Mouse (Mus musculus) kidney, adult 9 months (tissue): ENCODE data around the gene Gm12830.

ENCODE experiments used
- DNase-seq: peaks from one replicate; pipeline ENCODE4 v3.0.0; 2022

Gm12830 gene

DNA sequence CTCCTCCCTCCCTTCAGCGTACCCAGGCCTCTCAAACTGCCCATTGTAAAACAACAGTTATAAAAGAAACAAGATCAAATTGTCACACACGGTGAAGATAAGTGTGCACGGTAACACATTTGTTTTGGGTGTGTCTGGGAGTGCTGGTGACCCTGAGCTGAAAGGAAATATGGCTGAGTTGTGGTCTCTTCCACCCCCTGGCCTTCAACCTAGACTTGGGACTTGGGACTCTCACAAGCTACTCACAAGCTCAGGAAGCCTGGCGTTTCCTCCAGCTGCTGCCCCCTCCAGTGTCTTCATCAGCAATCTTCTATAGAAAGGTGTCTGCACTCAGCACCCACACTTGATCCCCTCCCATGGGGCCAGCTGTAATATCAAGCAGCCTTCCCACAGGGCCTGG, 24.1 kb downstream of the Gm12830 start:
- no peak for DNase-seq

DNA sequence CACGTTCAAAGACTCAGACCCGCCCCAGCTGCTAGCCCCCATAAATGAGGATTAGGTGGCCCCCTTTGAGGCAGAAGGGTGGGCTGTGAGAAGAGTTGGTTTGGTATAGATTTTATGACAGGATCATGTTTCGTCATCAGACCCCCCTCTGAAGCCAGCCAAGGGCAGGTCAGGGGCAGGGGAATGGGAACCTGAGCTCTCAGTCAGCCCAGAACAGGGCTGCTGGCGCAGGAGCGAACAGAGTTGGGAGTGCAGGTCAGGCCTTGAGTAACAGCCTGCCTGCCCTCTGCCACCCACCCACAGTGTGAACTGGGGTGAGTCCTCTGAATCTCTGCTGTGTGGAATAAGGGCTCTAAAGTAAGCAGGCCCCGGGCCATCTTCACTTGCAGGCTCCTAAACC, 25.2 kb downstream of the Gm12830 start:
- no peak for DNase-seq

DNA sequence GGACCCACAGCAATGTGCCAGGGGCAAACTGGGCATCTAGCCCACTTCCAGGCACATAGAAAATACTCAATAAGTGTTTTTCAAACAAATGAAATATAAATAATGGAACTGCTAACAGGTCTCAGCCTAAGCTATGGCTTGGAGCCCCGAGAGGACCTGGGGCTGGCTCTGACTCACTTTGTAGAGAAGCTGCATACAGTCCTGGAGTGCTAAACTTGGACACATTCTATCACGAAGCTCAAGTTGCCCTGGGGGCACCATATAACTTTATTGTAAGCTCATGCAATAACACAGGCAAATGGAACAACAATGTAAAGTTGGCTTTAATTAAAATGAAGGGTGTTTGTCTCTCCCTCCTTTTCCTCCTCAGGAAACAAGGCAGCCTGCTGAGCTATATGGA, 32.4 kb downstream of the Gm12830 start:
- no peak for DNase-seq

DNA sequence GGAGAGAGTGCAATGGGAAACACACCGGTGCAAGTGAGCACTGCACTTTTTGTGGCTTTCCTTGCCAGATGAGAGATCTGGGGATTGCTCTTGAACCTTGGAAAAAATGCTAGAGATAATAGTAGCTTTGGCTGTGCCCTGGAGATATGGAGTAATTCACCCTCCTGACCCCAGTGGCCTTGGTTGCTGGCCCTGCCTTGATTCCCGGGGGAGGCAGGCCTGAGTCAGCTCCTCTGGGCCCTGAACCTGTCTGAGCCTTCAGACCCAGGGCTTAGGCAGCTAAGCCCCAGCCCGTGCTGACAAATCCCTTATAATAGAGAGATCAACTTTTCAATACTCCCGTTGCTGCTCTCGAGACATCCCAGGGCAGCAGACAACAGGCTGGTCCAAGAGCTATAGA, 36.9 kb downstream of the Gm12830 start:
- no peak for DNase-seq

DNA sequence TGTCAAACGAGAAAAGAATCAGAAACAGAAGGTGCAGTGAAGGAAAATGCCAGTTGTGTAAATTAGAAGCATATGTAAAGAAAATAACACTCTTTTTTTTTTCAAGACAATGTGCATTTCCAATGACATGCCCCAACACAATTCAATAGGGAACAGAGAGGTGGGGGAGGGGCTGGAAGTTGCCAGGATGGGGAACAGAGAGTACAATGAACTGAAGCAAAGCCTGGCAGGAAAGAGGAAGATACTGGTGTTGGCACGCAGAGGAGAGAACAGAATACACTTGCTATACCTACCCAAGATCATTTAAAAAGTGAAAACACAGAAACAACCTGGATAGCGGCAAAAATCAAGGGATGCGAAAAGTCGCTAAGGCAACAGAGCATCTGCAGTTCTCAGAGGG, 41.6 kb downstream of the Gm12830 start:
- DNase-seq, result no peak

DNA sequence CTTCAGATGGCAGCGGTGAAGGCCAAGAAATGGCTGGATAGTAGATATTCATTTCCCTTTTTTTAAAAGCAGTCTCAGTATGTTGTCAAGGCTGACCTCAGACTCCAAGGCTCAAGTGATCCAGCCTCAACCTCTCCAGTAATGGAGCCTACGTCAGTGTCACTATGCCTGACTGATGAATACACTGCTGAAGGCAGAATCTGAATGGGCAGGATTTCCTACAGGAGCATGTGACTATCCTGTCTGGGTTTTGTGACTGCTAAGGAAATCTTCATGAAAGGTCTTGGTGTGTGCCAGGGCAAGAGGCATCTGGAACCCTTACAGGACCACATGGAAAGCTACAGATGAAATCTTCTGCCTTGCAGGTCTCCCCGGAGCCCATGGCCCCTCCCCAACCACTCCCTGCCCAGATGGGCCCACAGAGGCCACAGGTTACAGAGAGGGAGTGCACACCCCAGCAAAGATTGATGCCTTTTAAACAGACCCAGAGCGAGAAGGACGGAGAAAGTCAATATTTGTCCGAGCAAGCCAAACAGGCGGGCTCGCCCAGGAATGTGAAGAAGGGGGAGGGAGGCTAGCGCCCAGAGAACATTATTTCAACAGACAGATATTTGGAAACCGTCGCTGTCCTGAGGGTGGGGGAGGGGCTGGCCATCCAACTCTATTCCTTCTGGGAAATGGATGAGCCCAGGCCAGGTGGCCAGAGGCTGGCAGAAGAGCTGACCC, 48.4 kb downstream of the Gm12830 start:
- peak; percentile 11 for DNase-seq

DNA sequence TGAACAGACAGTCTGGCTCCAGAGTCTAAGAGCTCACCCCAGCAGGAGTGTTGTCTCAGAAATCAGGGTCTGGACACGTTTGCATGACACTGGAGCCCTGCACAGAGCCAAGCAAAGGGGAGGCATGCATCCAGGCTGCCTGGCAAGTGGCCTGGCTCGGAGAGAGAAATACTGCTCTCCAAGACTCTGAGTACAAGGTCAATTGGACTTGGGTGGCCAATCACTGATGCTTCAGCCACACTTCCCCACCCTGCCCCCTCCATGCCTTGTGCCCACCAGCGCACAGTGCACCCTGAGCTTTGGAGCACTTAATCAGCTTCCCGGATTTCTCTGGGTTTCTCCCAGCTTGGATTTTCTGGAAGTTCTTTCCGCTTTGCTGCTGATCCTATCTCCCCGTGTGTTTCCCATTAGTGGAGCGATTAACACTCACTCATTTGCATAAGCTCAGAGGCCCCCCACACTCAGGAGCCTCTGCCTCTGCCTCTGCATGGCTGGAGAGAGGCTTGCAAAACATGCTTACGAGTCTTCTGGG, 55.0 kb downstream of the Gm12830 start:
- DNase-seq, result no peak

DNA sequence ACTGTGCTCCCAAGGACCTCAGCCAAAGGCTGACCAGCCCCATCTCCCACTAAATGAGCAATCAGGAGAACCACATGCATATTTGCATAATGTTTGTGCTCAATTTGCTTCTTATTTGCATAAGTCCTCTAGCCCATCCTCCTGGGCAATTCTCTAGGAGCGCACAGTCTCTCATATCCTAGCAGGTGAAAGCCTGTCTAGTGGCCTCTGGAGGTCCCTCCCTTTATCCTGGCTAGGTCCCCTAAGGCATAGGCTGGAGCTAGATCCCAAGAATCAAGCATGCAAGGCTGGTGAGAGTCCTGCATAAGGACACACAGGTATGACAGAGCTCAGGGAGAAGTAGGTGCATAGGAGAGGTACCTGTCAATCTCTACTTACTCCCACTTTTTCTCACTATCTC, 60.7 kb downstream of the Gm12830 start:
- no peak for DNase-seq

DNA sequence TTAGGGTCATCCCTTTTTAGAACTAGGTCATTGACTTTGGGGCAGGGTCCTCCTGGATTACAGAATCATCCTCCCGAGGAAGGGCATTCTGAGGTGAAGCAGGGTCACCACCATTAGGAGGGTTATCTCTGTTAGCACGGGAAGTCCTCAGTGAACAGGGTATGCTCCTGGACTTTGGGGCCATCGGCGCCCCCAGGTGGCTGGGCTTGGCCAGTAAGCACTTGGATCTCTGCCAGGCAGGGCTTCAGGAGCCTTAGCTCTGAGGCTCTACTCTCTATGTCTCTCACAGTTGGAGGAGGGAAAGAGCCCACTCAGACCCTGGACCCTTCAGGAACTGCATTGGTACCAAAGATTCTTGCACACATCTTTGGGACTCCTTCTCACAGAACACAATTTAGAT, 76.3 kb downstream of the Gm12830 start:
- peak; percentile 34 for DNase-seq

DNA sequence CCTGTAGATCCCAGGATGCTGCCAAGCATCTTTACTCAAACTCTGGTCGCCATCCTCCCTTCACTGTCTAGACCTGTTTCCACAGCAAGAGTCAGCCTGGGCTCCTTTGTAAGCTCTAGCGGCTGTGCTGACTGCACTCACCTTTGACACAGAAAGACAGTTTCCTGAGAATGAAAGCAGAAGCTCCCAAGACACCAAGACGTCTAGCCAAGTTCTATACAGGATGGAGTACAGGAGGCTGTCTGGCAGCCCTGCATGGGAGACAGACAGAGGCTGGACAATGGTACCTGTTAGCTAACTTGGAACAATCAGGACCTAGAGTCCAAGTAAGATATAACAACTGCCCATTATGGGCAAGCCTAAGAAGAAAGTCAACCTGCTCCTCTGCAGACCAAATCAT, 78.4 kb downstream of the Gm12830 start:
- no peak for DNase-seq

DNA sequence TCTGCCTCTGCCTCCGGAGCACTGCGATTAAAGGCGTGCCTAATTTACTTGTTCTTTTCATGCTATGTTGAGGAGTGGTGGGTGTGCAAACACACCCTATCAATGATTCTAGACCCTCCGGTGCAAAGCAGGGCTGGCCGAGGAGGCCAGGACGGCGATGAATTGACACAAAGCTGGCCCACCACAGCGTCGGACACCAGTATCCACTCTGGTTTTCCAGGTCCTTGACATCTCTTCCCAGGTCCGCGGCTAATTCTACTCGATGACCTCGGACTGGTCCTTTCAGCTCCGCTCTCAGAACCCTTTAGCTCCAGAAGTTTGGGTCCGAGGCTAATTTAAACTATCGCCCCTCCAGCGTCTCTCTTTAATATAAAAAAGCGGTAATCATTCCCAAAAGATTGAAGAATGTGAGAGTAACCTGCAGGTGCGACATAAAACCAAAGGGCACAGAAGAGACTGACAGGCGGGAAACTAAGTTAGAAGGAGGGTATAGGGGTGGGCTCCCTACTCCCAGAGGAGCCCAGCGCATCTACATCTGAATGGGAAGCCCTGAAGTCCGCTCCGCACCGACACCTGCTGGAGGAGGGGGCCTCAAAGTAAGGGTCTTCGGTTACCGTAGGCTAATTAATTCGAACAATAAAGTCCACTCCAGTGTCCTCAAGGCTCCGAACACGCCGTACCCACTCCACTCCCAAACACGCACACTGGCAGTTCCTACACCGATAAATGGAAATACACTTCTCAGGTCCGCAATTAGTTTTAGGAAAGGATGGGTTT, 79.5 kb downstream of the Gm12830 start:
- no peak for DNase-seq

DNA sequence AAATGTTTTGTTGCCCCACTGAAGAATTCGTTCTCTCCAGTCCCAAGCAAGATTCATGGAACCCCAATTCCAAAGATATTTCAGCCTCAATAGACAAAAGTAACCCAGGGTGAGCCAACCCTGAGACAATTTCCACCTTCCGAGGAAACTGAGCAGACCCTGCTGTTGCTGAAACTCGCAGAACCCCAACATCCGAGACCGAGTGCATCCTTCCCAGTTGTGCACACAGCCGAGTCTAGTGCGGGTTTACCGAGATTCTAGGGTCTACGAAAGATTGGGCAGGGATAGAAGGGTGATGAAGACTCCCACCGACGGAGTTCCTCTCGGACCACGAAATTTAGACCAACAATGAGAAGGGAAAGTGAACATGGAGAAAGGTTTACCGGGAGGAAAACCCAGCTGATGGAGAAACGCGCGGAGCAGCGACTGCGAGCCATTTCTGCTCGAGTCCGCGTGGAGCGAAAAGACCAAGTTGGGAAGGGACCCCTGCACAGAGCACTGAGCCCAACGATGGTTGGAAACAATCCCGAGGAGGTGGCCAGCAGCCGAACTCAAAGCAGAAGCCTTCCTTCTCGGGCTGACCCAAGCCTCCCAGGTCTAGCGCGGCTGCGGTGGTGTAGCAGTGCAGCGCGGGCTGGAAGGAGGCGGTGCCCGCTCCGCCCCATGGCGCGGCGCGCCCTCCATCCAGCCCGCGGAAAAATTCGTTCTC, 80.3 kb downstream of the Gm12830 start:
- no peak for DNase-seq

DNA sequence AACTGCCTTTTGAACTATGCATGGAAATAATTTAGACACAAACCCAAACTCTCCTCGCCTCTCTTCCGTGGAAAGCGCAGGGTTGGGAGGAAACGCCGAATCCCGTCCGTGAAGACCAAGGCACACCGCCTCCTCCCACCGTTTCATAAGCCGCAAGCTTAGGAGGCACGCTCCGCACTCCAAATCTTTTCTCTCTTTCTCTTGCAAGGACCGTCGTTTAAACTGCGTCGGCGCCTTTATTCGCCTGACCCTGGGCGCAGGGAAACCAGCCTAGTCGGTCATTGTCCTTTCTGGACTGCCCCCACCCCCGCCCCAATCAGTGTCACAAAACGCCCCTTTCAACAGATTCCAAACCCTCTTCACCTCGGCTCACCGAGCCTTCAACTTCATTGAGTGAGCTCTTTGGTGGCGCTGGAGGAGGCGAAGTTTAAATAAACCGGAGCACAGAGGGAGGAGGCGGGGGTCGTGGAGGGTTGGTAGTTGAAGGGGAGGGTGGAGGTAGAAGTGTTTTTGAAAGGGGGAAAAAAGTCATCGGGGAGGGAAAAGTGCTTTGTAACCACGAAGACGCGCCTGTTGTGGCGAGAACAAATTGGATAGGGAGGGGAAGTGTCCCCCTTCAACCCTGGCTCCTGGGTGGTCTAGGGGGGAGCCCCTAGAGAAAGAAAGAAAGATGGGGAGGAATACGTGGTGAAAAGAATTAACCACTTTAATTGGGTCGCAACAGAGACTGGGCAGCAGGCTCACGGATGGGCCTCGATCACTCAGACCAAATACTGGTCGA, 81.3 kb downstream of the Gm12830 start:
- DNase-seq, result no peak

DNA sequence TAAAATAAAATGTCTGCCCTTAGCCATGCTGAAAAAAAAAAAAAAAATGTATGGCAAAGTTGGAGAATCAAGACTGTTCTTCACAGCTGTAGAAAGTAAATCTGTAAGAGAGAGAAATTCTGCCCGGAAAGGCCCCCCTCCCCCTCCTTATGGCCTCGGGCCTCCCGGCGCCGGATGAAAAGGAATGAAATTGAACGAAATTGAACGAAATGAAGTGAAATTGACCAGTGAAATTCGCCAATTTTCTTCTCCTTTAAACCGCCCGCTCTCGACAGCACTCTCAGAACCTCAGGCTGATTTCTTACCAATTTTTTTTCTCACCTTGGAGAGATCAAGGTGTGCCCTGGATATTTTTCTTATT, 81.9 kb downstream of the Gm12830 start:
- no peak for DNase-seq

DNA sequence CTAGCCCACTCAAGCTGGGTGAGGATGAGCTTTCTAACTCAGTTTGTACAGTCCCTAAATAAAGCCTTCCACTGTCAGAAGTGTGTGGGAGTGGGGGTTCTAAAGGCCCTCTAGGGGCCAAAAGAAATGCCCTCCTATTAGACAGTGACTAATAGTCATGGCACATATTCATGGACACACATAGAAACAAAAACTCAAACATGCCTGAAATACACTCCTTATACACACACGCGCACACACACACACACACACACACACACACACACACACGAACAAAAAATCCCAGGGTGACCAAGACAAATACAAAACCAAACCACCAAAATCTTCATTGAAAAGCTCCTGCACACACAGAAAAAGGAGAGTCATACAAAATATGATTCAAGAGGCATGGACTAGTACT, 84.0 kb downstream of the Gm12830 start:
- no peak for DNase-seq
